ENCODE assay signal across 8 mouse cellular contexts in genomic region chr3:53016436-53017340, GRCm38 (mm10). TPM values are rescaled to one million over a fixed set of nuclear protein-coding genes. Genes with fewer than 3 reads are reported as not detected.
DNase-seq lines count a peak whose midpoint lies in the region; ATAC-seq and TF ChIP-seq lines count a peak whose summit lies in the region.

Cog6 (minus strand) TSS chr3:53017237.

- no peaks in the 10 kb centered on the region for H3K9me3 ChIP-seq in erythroblast, embryonic 14.5 days (ENCODE audit: control insufficient read depth, low read length)
- H3K9me3 ChIP-seq in heart, embryonic 12.5 days (replicated peaks) = no peaks in the 10 kb centered on the region
- no peaks in the 10 kb centered on the region for H3K9me3 ChIP-seq in kidney, postnatal 0 days (replicated peaks; ENCODE audit: low read length)
- no peaks in the 10 kb centered on the region for H3K9me3 ChIP-seq in liver, embryonic 11.5 days (ENCODE audit: control insufficient read depth, low read length)
- H3K9me3 ChIP-seq in stomach, embryonic 14.5 days (ENCODE audit: control insufficient read depth, low read depth, low read length) = no peaks in the 10 kb centered on the region

- ATAC-seq in heart, embryonic 12.5 days (ENCODE audit: insufficient number of reproducible peaks, low FRiP score) = peak; percentile 93
- ATAC-seq in kidney, postnatal 0 days (replicated peaks; ENCODE audit: low FRiP score, low read depth) = peak; percentile 89
- peak; percentile 94 for ATAC-seq in liver, embryonic 11.5 days (replicated peaks; ENCODE audit: low FRiP score)
- ATAC-seq in stomach, embryonic 14.5 days (ENCODE audit: insufficient number of reproducible peaks, insufficient read depth, low FRiP score, low read depth) = peak; percentile 89

- TF ChIP-seq POLR2A in brain, embryonic 14.5 days (IDR thresholded peaks at IDR 0.05; ENCODE audit: borderline replicate concordance, extremely low read depth, insufficient read depth, insufficient read length, poor library complexity, severe bottlenecking) = peak; percentile 96

- peaks cover 9% of the 10 kb centered on the region for H3K36me3 ChIP-seq in C2C12 (ENCODE audit: control insufficient read depth, insufficient read depth)
- peaks cover 16% of the 10 kb centered on the region for H3K36me3 ChIP-seq in erythroblast, embryonic 14.5 days (ENCODE audit: control insufficient read depth)
- H3K36me3 ChIP-seq in heart, embryonic 12.5 days = peaks cover 21% of the 10 kb centered on the region
- H3K36me3 ChIP-seq in kidney, postnatal 0 days (ENCODE audit: insufficient read depth, low read length) = peaks cover 3% of the 10 kb centered on the region; the same call in 1 of the 2 replicates
- peaks cover 3% of the 10 kb centered on the region; the same call in 1 of the 2 replicates for H3K36me3 ChIP-seq in liver, embryonic 11.5 days (ENCODE audit: control insufficient read depth, insufficient read depth, low read length)
- H3K36me3 ChIP-seq in stomach, embryonic 14.5 days (ENCODE audit: control insufficient read depth, insufficient read depth, low read length) = peaks cover 6% of the 10 kb centered on the region; the same call in 1 of the 2 replicates

- no peaks in the 10 kb centered on the region for H3K27me3 ChIP-seq in C2C12 (ENCODE audit: control insufficient read depth, insufficient read depth, insufficient read length)
- H3K27me3 ChIP-seq in erythroblast, embryonic 14.5 days (ENCODE audit: control insufficient read depth) = no peaks in the 10 kb centered on the region
- H3K27me3 ChIP-seq in heart, embryonic 12.5 days (replicated peaks) = no peaks in the 10 kb centered on the region
- no peaks in the 10 kb centered on the region for H3K27me3 ChIP-seq in kidney, postnatal 0 days (ENCODE audit: insufficient read depth, low read length)
- H3K27me3 ChIP-seq in liver, embryonic 11.5 days (replicated peaks; ENCODE audit: control insufficient read depth, insufficient read depth, low read length) = no peaks in the 10 kb centered on the region
- H3K27me3 ChIP-seq in stomach, embryonic 14.5 days (ENCODE audit: control insufficient read depth, insufficient read depth, low read length) = no peaks in the 10 kb centered on the region

- peak within 1 kb of the TSS; percentile 92 for H3K27ac ChIP-seq in heart, embryonic 12.5 days (ENCODE audit: poor library complexity, severe bottlenecking)
- H3K27ac ChIP-seq in kidney, postnatal 0 days = no peak within 1 kb of the TSS
- H3K27ac ChIP-seq in liver, embryonic 11.5 days (ENCODE audit: low read depth, low read length) = peak within 1 kb of the TSS; percentile 60; the same call in 1 of the 2 replicates
- H3K27ac ChIP-seq in stomach, embryonic 14.5 days (ENCODE audit: low read length) = no peak within 1 kb of the TSS

- DNase-seq in brain, embryonic 14.5 days (ENCODE audit: low read depth) = peak; percentile 96
- DNase-seq in kidney, postnatal 0 days (ENCODE audit: low spot score) = peak; percentile 92
- DNase-seq in liver, embryonic 11.5 days (ENCODE audit: low spot score) = peak; percentile 83
- DNase-seq in naive thymus-derived CD4-positive, alpha-beta T cell, adult 2 months (ENCODE audit: low read depth) = peak; percentile 94

- peak within 1 kb of the TSS; percentile 81 for H3K9ac ChIP-seq in heart, embryonic 12.5 days
- peak within 1 kb of the TSS; percentile 69 for H3K9ac ChIP-seq in kidney, postnatal 0 days (ENCODE audit: low read depth, low read length)
- peak within 1 kb of the TSS; percentile 78 for H3K9ac ChIP-seq in liver, embryonic 11.5 days (ENCODE audit: low read depth, low read length)
- peak within 1 kb of the TSS; percentile 63; the same call in 1 of the 2 replicates for H3K9ac ChIP-seq in stomach, embryonic 14.5 days (replicated peaks; ENCODE audit: low read depth, low read length)

- peaks cover 4% of the 10 kb centered on the region for H3K79me2 ChIP-seq in C2C12 (ENCODE audit: control insufficient read depth, insufficient read depth)

- H3K4me2 ChIP-seq in heart, embryonic 12.5 days = peak within 1 kb of the TSS; percentile 77
- peak within 1 kb of the TSS; percentile 80 for H3K4me2 ChIP-seq in kidney, postnatal 0 days (ENCODE audit: low read length)
- H3K4me2 ChIP-seq in liver, embryonic 11.5 days = peak within 1 kb of the TSS; percentile 87
- H3K4me2 ChIP-seq in stomach, embryonic 14.5 days (replicated peaks; ENCODE audit: low read depth, low read length) = peak within 1 kb of the TSS; percentile 89

- peak within 1 kb of the TSS; percentile 66 for H3ac ChIP-seq in C2C12 (ENCODE audit: control insufficient read depth, insufficient read length, low read depth)

- peaks cover 12% of the 10 kb centered on the region for H3K4me1 ChIP-seq in erythroblast, embryonic 14.5 days (ENCODE audit: control insufficient read depth)
- H3K4me1 ChIP-seq in heart, embryonic 12.5 days (replicated peaks) = peaks cover 7% of the 10 kb centered on the region
- H3K4me1 ChIP-seq in kidney, postnatal 0 days (replicated peaks; ENCODE audit: insufficient read depth, low read length) = no peaks in the 10 kb centered on the region
- no peaks in the 10 kb centered on the region; the same call in 1 of the 2 replicates for H3K4me1 ChIP-seq in liver, embryonic 11.5 days (replicated peaks; ENCODE audit: control insufficient read depth, insufficient read depth, low read length)
- H3K4me1 ChIP-seq in stomach, embryonic 14.5 days (ENCODE audit: control insufficient read depth, insufficient read depth, low read length) = no peaks in the 10 kb centered on the region

- TF ChIP-seq CTCF in C2C12 (IDR thresholded peaks at IDR 0.05; ENCODE audit: control insufficient read depth, insufficient read depth, insufficient read length) = no peak
- no peak for TF ChIP-seq CTCF in brain, embryonic 14.5 days (IDR thresholded peaks at IDR 0.05; ENCODE audit: borderline replicate concordance, extremely low read depth, insufficient read depth, insufficient read length)
- TF ChIP-seq CTCF in kidney, postnatal 0 days (IDR thresholded peaks at IDR 0.05; ENCODE audit: low read depth) = no peak

- H3K79me3 ChIP-seq in C2C12 (ENCODE audit: low read depth) = no peaks in the 10 kb centered on the region

- H3K4me3 ChIP-seq in C2C12 (ENCODE audit: insufficient read depth, poor library complexity, severe bottlenecking) = peak within 1 kb of the TSS; percentile 76
- peak within 1 kb of the TSS; percentile 68 for H3K4me3 ChIP-seq in erythroblast, embryonic 14.5 days (replicated peaks)
- peak within 1 kb of the TSS; percentile 96 for H3K4me3 ChIP-seq in heart, embryonic 12.5 days
- H3K4me3 ChIP-seq in kidney, postnatal 0 days (replicated peaks; ENCODE audit: low read depth, low read length) = peak within 1 kb of the TSS; percentile 94
- H3K4me3 ChIP-seq in liver, embryonic 11.5 days (ENCODE audit: low read depth, low read length) = peak within 1 kb of the TSS; percentile 81
- peak within 1 kb of the TSS; percentile 83 for H3K4me3 ChIP-seq in stomach, embryonic 14.5 days (ENCODE audit: low read depth, low read length)

- 5% methylated on average over 53 of the region's 53 CpGs for WGBS in heart, embryonic 12.5 days
- WGBS in kidney, postnatal 0 days = 3% methylated on average over 53 of the region's 53 CpGs
- 5% methylated on average over 53 of the region's 53 CpGs for WGBS in liver, embryonic 11.5 days
- 6% methylated on average over 53 of the region's 53 CpGs for WGBS in stomach, embryonic 14.5 days

TF ChIP-seq in C2C12, 6 proteins besides CTCF, POLR2A, EP300 and RAD21:
- TF ChIP-seq MYOD1 (IDR thresholded peaks at IDR 0.05; ENCODE audit: control insufficient read depth, insufficient read length, low read depth) = no peak
- peak; percentile 13 for TF ChIP-seq MAX (IDR thresholded peaks at IDR 0.05)
- no peak for TF ChIP-seq MYOG (IDR thresholded peaks at IDR 0.05; ENCODE audit: control insufficient read depth, extremely low read depth, insufficient read length)
- no peak for TF ChIP-seq FOSL1 (IDR thresholded peaks at IDR 0.05; ENCODE audit: insufficient read depth, low read length, poor library complexity, severe bottlenecking)

RNA-seq across cellular contexts. Expression of gene Cog6, which starts in this region (rescaled TPM):
- 10.0 TPM for polyA plus RNA-seq in C2C12 (2012; fragmentation: generic; extraction: Trizol)
- polyA plus RNA-seq in brain, embryonic 14.5 days (2012; rRNA removed) = 44.0 and 52.4 TPM in 2 replicates
- 0.65 and 0.89 TPM in 2 replicates for polyA plus RNA-seq in erythroblast, embryonic 14.5 days (2012)
- 63.6 and 66.1 TPM in 2 replicates for polyA plus RNA-seq in heart, embryonic 12.5 days (2016; fragmentation: Nextera tagmentation; extraction: Ambion mirVana)
- polyA plus RNA-seq in kidney, postnatal 0 days (2015; fragmentation: Nextera tagmentation; extraction: Ambion mirVana) = 42.1 and 44.4 TPM in 2 replicates
- 28.7 and 34.3 TPM in 2 replicates for polyA plus RNA-seq in liver, embryonic 11.5 days (2014; fragmentation: Nextera tagmentation; extraction: Ambion mirVana)
- 51.1 and 56.2 TPM in 2 replicates for polyA plus RNA-seq in stomach, embryonic 14.5 days (2014; fragmentation: Nextera tagmentation; extraction: Ambion mirVana)

Comparison
In these comparisons a context has a peak if more than half of its experiments do, and no peak if none do; other contexts are left out.
1. H3K27ac ChIP-seq: peak in heart, embryonic 12.5 days (single experiment) and liver, embryonic 11.5 days (single experiment); none in kidney, postnatal 0 days (single experiment) and stomach, embryonic 14.5 days (single experiment).
2. Peak in every context shown above with its lines, with median percentiles within 50 percentile points of each other: H3K4me3 ChIP-seq, DNase-seq, ATAC-seq, H3K4me2 ChIP-seq and H3K9ac ChIP-seq.